In genomic region chr9:103174771-103175519, GRCm38 (mm10) we compare ENCODE assay signal across 9 mouse cellular contexts. TPM values are rescaled to one million over a fixed set of nuclear protein-coding genes. Genes with fewer than 3 reads are reported as not detected.
DNase-seq lines count a peak whose midpoint lies in the region; ATAC-seq and TF ChIP-seq lines count a peak whose summit lies in the region.
"Had no signal": no experiment of that assay in that cellular context is flagged by ENCODE, and none has a peak within 500 bp of the region (broad histone marks: within the 10 kb centered on the region; RNA-seq: fewer than 3 reads in every experiment).

No protein-coding gene starts in this region.

- H3K4me3 ChIP-seq in heart, embryonic 12.5 days = no peak overlapping the region
- no peak overlapping the region for H3K4me3 ChIP-seq in embryonic fibroblast, embryonic 13.5 days (ENCODE audit: insufficient read depth, low read length)
- no peak overlapping the region for H3K4me3 ChIP-seq in lung, adult 2 months (replicated peaks; ENCODE audit: extremely low read depth, low read depth, low read length)
- H3K4me3 ChIP-seq in thymus, adult 2 months (ENCODE audit: control insufficient read depth, insufficient read depth, low read length) = no peak overlapping the region
- H3K4me3 ChIP-seq: liver, embryonic 13.5 days had no signal

- H3K36me3 ChIP-seq in heart, embryonic 12.5 days = no peaks in the 10 kb centered on the region
- no peaks in the 10 kb centered on the region for H3K36me3 ChIP-seq in thymus, adult 2 months (ENCODE audit: control insufficient read depth, insufficient read depth, low read length)
- H3K36me3 ChIP-seq: liver, embryonic 13.5 days had no signal

- H3K4me2 ChIP-seq in heart, embryonic 12.5 days = no peak overlapping the region
- H3K4me2 ChIP-seq: liver, embryonic 13.5 days had no signal

- 52% methylated on average over 6 of the region's 6 CpGs for WGBS in heart, embryonic 12.5 days
- WGBS in lung, adult 2 months = 49% methylated on average over 6 of the region's 6 CpGs
- WGBS in thymus, adult 2 months = 74% methylated on average over 6 of the region's 6 CpGs

- no peaks in the 10 kb centered on the region for H3K9me3 ChIP-seq in heart, embryonic 12.5 days (replicated peaks)
- H3K9me3 ChIP-seq: liver, embryonic 13.5 days had no signal

- intact Hi-C loops in heart, postnatal 14 days (cut with DNase I) = no loop called here
- intact Hi-C loops in gastrocnemius, postnatal 36 days (cut with DNase I) = no loop called here

- 0 out of 2 replicates have a peak, but pooled peaks cover 11% of the 10 kb centered on the region for H3K27me3 ChIP-seq in heart, embryonic 12.5 days (replicated peaks)
- H3K27me3 ChIP-seq in thymus, adult 2 months (ENCODE audit: control insufficient read depth, insufficient read depth, low read length) = no peaks in the 10 kb centered on the region

- no peak for TF ChIP-seq POLR2A in embryonic fibroblast, embryonic 13.5 days (IDR thresholded peaks at IDR 0.05; ENCODE audit: low read depth, low read length)
- no peak for TF ChIP-seq POLR2A in lung, adult 2 months (IDR thresholded peaks at IDR 0.05; ENCODE audit: borderline replicate concordance, extremely low read depth, low read depth, low read length)
- TF ChIP-seq POLR2A in thymus, adult 2 months (IDR thresholded peaks at IDR 0.05; ENCODE audit: control insufficient read depth, extremely low read depth, insufficient read depth, low read length, poor library complexity) = no peak

- no peak for ATAC-seq in heart, embryonic 12.5 days (ENCODE audit: insufficient number of reproducible peaks, low FRiP score)

- no peaks in the 10 kb centered on the region for H3K4me1 ChIP-seq in heart, embryonic 12.5 days (replicated peaks)
- no peaks in the 10 kb centered on the region for H3K4me1 ChIP-seq in embryonic fibroblast, embryonic 13.5 days (ENCODE audit: control insufficient read depth, insufficient read depth, low read length)
- no peaks in the 10 kb centered on the region for H3K4me1 ChIP-seq in lung, adult 2 months (ENCODE audit: control insufficient read depth, insufficient read depth, low read length)
- H3K4me1 ChIP-seq in thymus, adult 2 months (replicated peaks; ENCODE audit: control insufficient read depth, insufficient read depth, low read length) = no peaks in the 10 kb centered on the region
- H3K4me1 ChIP-seq: liver, embryonic 13.5 days had no signal

- TF ChIP-seq CTCF in embryonic fibroblast, embryonic 13.5 days (IDR thresholded peaks at IDR 0.05; ENCODE audit: borderline replicate concordance, insufficient read depth, low read length) = peak; percentile 52; the same call in 1 of the 2 replicates
- TF ChIP-seq CTCF in lung, adult 2 months (IDR thresholded peaks at IDR 0.05; ENCODE audit: insufficient read depth, low read length) = peak; percentile 86
- no peak for TF ChIP-seq CTCF in thymus, adult 2 months (IDR thresholded peaks at IDR 0.05; ENCODE audit: borderline replicate concordance, control insufficient read depth, extremely low read depth, insufficient read depth, low read length, poor library complexity)

- H3K9ac ChIP-seq in heart, embryonic 12.5 days = no peak overlapping the region
- H3K9ac ChIP-seq: liver, embryonic 13.5 days had no signal

- no peak overlapping the region for H3K27ac ChIP-seq in heart, embryonic 12.5 days (ENCODE audit: poor library complexity, severe bottlenecking)
- no peak overlapping the region for H3K27ac ChIP-seq in embryonic fibroblast, embryonic 13.5 days (ENCODE audit: insufficient read depth, low read length)
- H3K27ac ChIP-seq in thymus, adult 2 months (ENCODE audit: control insufficient read depth, insufficient read depth, low read length) = no peak overlapping the region
- H3K27ac ChIP-seq: liver, embryonic 13.5 days had no signal

- peak; percentile 22 to 38 for DNase-seq in heart, postnatal 14 days
- DNase-seq in MN1 (ENCODE audit: low spot score) = peak; percentile 11
- DNase-seq in lung, adult 2 months = peak; percentile 23
- no peak for DNase-seq in gastrocnemius, postnatal 36 days
- no peak for DNase-seq in thymus, adult 2 months
- no peak for DNase-seq in right cerebral cortex, postnatal 10 days (ENCODE audit: low spot score in 2 of 2)
- DNase-seq: liver, embryonic 13.5 days had no signal

RNA-seq across cellular contexts. Expression of gene Srprb, which starts 27.0 kb away (rescaled TPM):
- 10 to 100 TPM; 16.7 to 18.6 TPM for total RNA-seq in heart, postnatal 14 days (2021)
- polyA plus RNA-seq in heart, embryonic 12.5 days (2016; fragmentation: Nextera tagmentation; extraction: Ambion mirVana) = 44.1 and 45.6 TPM in 2 replicates
- 43.1 and 76.1 TPM in 2 replicates for polyA plus RNA-seq in embryonic fibroblast, embryonic 13.5 days (2011; ENCODE audit: insufficient read length, low read depth, missing spikeins)
- 49.1 and 52.5 TPM in 2 replicates for polyA plus RNA-seq in lung, adult 2 months (2012; rRNA removed)
- total RNA-seq in gastrocnemius, postnatal 36 days (2021) = 10 to 100 TPM; 16.3 to 18.0 TPM
- polyA plus RNA-seq in thymus, adult 2 months (2012; rRNA removed) = 47.4 and 51.3 TPM in 2 replicates

RNA-seq across cellular contexts. Expression of gene Gm20425, which starts 55.2 kb away (rescaled TPM):
- 1 to 10 TPM; 6.6 to 7.1 TPM for total RNA-seq in heart, postnatal 14 days (2021)
- polyA plus RNA-seq in heart, embryonic 12.5 days (2016; fragmentation: Nextera tagmentation; extraction: Ambion mirVana) = 7.0 TPM in 2 replicates
- 0.33 and 1.4 TPM in 2 replicates for polyA plus RNA-seq in embryonic fibroblast, embryonic 13.5 days (2011; ENCODE audit: insufficient read length, low read depth, missing spikeins)
- polyA plus RNA-seq in lung, adult 2 months (2012; rRNA removed) = 0.08 and 0.27 TPM in 2 replicates
- under 1 TPM; 0.42 to 0.74 TPM for total RNA-seq in gastrocnemius, postnatal 36 days (2021)
- polyA plus RNA-seq in thymus, adult 2 months (2012; rRNA removed) = not detected in 2 replicates

RNA-seq across cellular contexts. Expression of gene Trf, which starts 55.3 kb away (rescaled TPM):
- 10 to 100 TPM; 44.6 to 49.3 TPM for total RNA-seq in heart, postnatal 14 days (2021)
- 35.9 and 80.5 TPM in 2 replicates for polyA plus RNA-seq in heart, embryonic 12.5 days (2016; fragmentation: Nextera tagmentation; extraction: Ambion mirVana)
- polyA plus RNA-seq in embryonic fibroblast, embryonic 13.5 days (2011; ENCODE audit: insufficient read length, low read depth, missing spikeins) = 1.2 and 2.2 TPM in 2 replicates
- 569 and 855 TPM in 2 replicates for polyA plus RNA-seq in lung, adult 2 months (2012; rRNA removed)
- 10 to 100 TPM in 1 of 2 experiments, 1 to 10 TPM in 1; 7.9 to 10.8 TPM for total RNA-seq in gastrocnemius, postnatal 36 days (2021)
- polyA plus RNA-seq in thymus, adult 2 months (2012; rRNA removed) = 149 and 198 TPM in 2 replicates

Comparison
In these comparisons a context has a peak if more than half of its experiments do, and no peak if none do; other contexts are left out.
1. DNase-seq: peak in heart, postnatal 14 days (2 of 2), MN1 (single experiment) and lung, adult 2 months (single experiment); none in gastrocnemius, postnatal 36 days (0 of 2), thymus, adult 2 months (single experiment) and right cerebral cortex, postnatal 10 days (0 of 2).
2. RNA of gene Trf, which starts 55.3 kb away (polyA plus RNA-seq): 569 to 855 TPM in lung, adult 2 months, 149 to 198 TPM in thymus, adult 2 months and 35.9 to 80.5 TPM in heart, embryonic 12.5 days; 1.2 to 2.2 TPM in embryonic fibroblast, embryonic 13.5 days; every median in the first group is over 10 times any median in the second.